Mouse (Mus musculus) cerebellum, adult 2 months (tissue): ENCODE data around the gene Mrpl44. TPM values are rescaled to one million over a fixed set of nuclear protein-coding genes. Genes with fewer than 3 reads are reported as not detected.

Source experiments
- DNase-seq, 2 experiments: peaks; one replicate each; pipeline ENCODE4 v3.0.0; 2021
- H3K27ac ChIP-seq: fragments of 200-500 bp; 2 replicates; pipeline ENCODE4 v1.5.1; 2012; ENCODE audit warnings: low read length, control low read depth, inconsistent platforms; ENCODE audit not compliant: insufficient read depth
- H3K27me3 ChIP-seq: fragments of 200-500 bp; 2 replicates; pipeline ENCODE4 v1.6.1; 2012; ENCODE audit warnings: inconsistent platforms, mild to moderate bottlenecking, low read length, moderate library complexity; ENCODE audit not compliant: control insufficient read depth, insufficient read depth
- H3K4me1 ChIP-seq: fragments of 200-500 bp; 2 replicates; pipeline ENCODE4 v1.6.1; 2011; ENCODE audit warnings: low read length; ENCODE audit not compliant: control insufficient read depth, insufficient read depth
- H3K4me3 ChIP-seq: fragments of 200-500 bp; replicated peaks from 2 replicates; pipeline ENCODE3; 2011; ENCODE audit warnings: mild to moderate bottlenecking, low read depth, low read length, control low read depth; ENCODE audit not compliant: insufficient read depth
- CTCF ChIP-seq: fragments of 200-500 bp; IDR thresholded peaks from 2 replicates; pipeline ENCODE4 v1.5.1; 2011; ENCODE audit warnings: low read depth, mild to moderate bottlenecking, control low read depth, low read length, moderate library complexity, borderline replicate concordance; ENCODE audit not compliant: insufficient read depth
- POLR2A ChIP-seq: fragments of 200-500 bp; IDR thresholded peaks from 2 replicates; pipeline ENCODE4 v1.6.1; 2011; ENCODE audit warnings: low read length, control low read depth, borderline replicate concordance; ENCODE audit not compliant: insufficient read depth
- WGBS: fragments of 180-500 bp; shearing (Covaris S2); methylation state at CpG from one replicate; pipeline ENCODE4 v1.1.7; 2018; 5-methylcytosine and 5-hydroxymethylcytosine counted together
- polyA plus RNA-seq: library from polyadenylated mRNA; depleted of rRNA; stranded (reverse); fragments of >200 nt; gene quantifications from 2 replicates; pipeline ENCODE4 v1.2.3, GENCODE M21; 2012; rRNA removed

The Mrpl44 gene
- polyA plus RNA-seq, 1 experiment: 29.5 TPM

- no peak for DNase-seq
- Histone ChIP-seq H3K4me3 (no peak overlapping the region), H3K27me3 (no peaks in the 10 kb centered on the region), H3K4me1 (no peaks in the 10 kb centered on the region), H3K27ac (no peak overlapping the region)
- TF ChIP-seq CTCF (no peak), POLR2A (no peak)
- 70% methylated on average over 14 of the region's 14 CpGs for WGBS
Measured at GRCm38 (mm10) chr1:79823951-79824633, 48.3 kb downstream of the Mrpl44 start.

Other genes with a start within 250 kb of the Mrpl44 start
- 1.8 and 3.0 TPM in 2 replicates for gene Ap1s3, start 104.0 kb upstream of the Mrpl44 start, polyA plus RNA-seq
- gene Wdfy1, start 125 bp downstream of the Mrpl44 start, polyA plus RNA-seq: 29.9 and 32.9 TPM in 2 replicates
- gene Serpine2, start 85.2 kb downstream of the Mrpl44 start, polyA plus RNA-seq: 120 and 141 TPM in 2 replicates